ENCODE assay signal across 20 mouse cellular contexts in the genomic region with DNA sequence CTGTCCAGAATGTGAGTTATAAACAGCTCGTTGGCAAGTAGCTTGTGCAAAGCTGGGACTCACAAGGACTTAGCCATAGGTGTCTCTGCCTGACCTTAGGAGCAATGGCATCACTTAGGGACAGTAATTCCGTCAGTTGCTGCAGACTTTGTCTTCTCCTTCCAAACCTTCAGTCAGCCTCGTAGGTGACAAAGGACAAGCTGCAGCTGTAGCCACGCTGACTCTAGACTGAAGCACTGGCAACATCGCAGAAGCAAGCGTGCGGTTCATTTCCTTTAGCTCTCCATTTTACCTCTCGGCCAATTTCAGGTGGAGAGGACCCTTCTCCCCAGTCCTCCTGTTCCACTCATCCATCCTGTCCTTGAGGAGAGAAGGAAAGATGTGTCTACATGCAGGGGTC.
"Had no signal": no experiment of that assay in that cellular context is flagged by ENCODE, and none has a peak within 500 bp of the region (broad histone marks: within the 10 kb centered on the region; RNA-seq: fewer than 3 reads in every experiment).

No protein-coding gene starts in this region.

- H3K9me3 ChIP-seq: limb, embryonic 10.5 days; limb, embryonic 13.5 days; liver, embryonic 12.5 days; liver, embryonic 15.5 days had no signal

- H3K36me3 ChIP-seq: limb, embryonic 10.5 days; limb, embryonic 13.5 days; liver, embryonic 12.5 days; liver, embryonic 15.5 days had no signal

- DNase-seq: kidney, adult 2 months; kidney, postnatal 25 days; liver; midbrain, embryonic 14.5 days; right cerebral cortex, adult 18-20 months; right cerebral cortex, postnatal 14 days; right cerebral cortex, postnatal 4 days; thymus, adult 2 months; thymus, postnatal 14 days; thymus, postnatal 4 days had no signal

- H3K9ac ChIP-seq: limb, embryonic 13.5 days; liver, embryonic 12.5 days; liver, embryonic 15.5 days had no signal

- H3K27ac ChIP-seq: kidney, postnatal 0 days; limb, embryonic 10.5 days; limb, embryonic 13.5 days; liver, embryonic 12.5 days; liver, embryonic 15.5 days; macrophage; stomach, postnatal 0 days had no signal

- ATAC-seq: inflammation-experienced regulatory T-cells, adult 6 months; intestine, embryonic 16.5 days; liver, embryonic 12.5 days had no signal

- H3K4me3 ChIP-seq: limb, embryonic 10.5 days; limb, embryonic 13.5 days; liver, embryonic 12.5 days; liver, embryonic 15.5 days had no signal

- H3K4me2 ChIP-seq: limb, embryonic 13.5 days; liver, embryonic 12.5 days; liver, embryonic 15.5 days; midbrain, embryonic 11.5 days had no signal
